Mouse (Mus musculus): ENCODE results near the gene Sorcs1. TPM values are rescaled to one million over a fixed set of nuclear protein-coding genes. Genes with fewer than 3 reads are reported as not detected.

Sorcs1 gene
- polyA plus RNA-seq, 1 experiment from 2014 or later: 0.35 TPM

- Histone ChIP-seq H3K36me3 (replicated peaks) (no peaks in the 10 kb centered on the region), H3K4me3 (replicated peaks) (no peak overlapping the region), H3K4me1 (replicated peaks) (no peaks in the 10 kb centered on the region), H3K27me3 (no peaks in the 10 kb centered on the region), H3K9ac (no peak overlapping the region), H3K4me2 (no peak overlapping the region), H3K9me3 (replicated peaks) (no peaks in the 10 kb centered on the region), H3K27ac (replicated peaks) (no peak overlapping the region)
- ATAC-seq (ENCODE audit: insufficient read depth): no peak
- 76% methylated on average over 5 of the region's 5 CpGs for WGBS (ENCODE audit: insufficient replicate concordance)
Observed at GRCm38 (mm10) chr19:50486345-50486744, 192.1 kb downstream of the Sorcs1 start.

GRCm38 (mm10) chr19:50476774-50477173 is 201.7 kb downstream of the Sorcs1 start:
- no peak for ATAC-seq (ENCODE audit: insufficient read depth)
- no peaks in the 10 kb centered on the region for H3K4me1 ChIP-seq (replicated peaks)
- no peaks in the 10 kb centered on the region for H3K36me3 ChIP-seq (replicated peaks)
- 34% methylated on average over 6 of the region's 6 CpGs for WGBS (ENCODE audit: insufficient replicate concordance)
- H3K27me3 ChIP-seq: no peaks in the 10 kb centered on the region
- no peak overlapping the region for H3K4me2 ChIP-seq
- H3K9ac ChIP-seq: no peak overlapping the region
- no peak overlapping the region for H3K4me3 ChIP-seq (replicated peaks)
- H3K27ac ChIP-seq (replicated peaks): no peak overlapping the region
- no peaks in the 10 kb centered on the region for H3K9me3 ChIP-seq (replicated peaks)

DNA sequence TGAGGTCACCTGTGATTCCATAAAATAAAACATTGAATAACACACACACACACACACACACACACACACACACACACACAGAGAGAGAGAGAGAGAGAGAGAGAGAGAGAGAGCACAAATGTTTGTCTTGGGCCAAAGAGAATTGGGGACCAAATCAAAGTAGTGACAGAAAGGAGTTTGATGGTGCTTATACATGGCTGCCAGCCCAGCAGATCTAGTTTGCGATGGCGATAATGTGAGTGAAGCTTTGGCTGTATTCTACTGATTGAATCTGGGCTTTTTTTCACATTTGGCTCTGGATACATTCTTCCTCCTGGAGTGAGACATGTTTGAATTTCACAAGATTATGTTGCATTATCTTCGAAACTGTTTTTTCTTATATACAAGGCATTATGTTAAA is 209.9 kb downstream of the Sorcs1 start:
- Histone ChIP-seq H3K4me3 (replicated peaks) (no peak overlapping the region), H3K4me2 (no peak overlapping the region), H3K27ac (replicated peaks) (no peak overlapping the region), H3K27me3 (no peaks in the 10 kb centered on the region), H3K9me3 (replicated peaks) (no peaks in the 10 kb centered on the region), H3K36me3 (replicated peaks) (no peaks in the 10 kb centered on the region), H3K9ac (no peak overlapping the region), H3K4me1 (replicated peaks) (no peaks in the 10 kb centered on the region)
- 75% methylated on average over 3 of the region's 3 CpGs for WGBS (ENCODE audit: insufficient replicate concordance)
- no peak for ATAC-seq (ENCODE audit: insufficient read depth)

DNA sequence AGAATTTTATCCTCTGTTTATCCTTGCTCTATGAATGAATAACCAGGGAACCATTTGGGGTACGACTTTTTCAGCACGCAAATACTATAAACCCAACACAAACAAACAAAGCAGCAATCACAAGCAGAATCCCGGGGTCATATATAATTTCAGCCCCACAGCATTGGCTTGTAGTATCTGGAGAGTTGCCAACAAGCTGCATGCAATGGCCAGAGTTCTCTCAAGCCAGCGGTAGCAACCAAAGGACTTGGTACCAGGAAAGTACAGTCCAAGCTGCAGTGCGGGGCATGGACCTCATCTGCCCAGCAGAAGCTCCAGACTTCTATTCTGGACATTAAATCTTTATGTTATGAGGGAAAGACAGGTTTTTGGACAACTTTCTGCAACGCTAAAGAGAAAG is 213.6 kb downstream of the Sorcs1 start:
- 57% methylated on average over 6 of the region's 6 CpGs for WGBS (ENCODE audit: insufficient replicate concordance)
- no peaks in the 10 kb centered on the region for H3K9me3 ChIP-seq (replicated peaks)
- H3K36me3 ChIP-seq (replicated peaks): no peaks in the 10 kb centered on the region
- no peak overlapping the region for H3K4me3 ChIP-seq (replicated peaks)
- no peak overlapping the region for H3K4me2 ChIP-seq
- no peaks in the 10 kb centered on the region for H3K27me3 ChIP-seq
- no peak for ATAC-seq (ENCODE audit: insufficient read depth)
- no peak overlapping the region for H3K9ac ChIP-seq
- no peaks in the 10 kb centered on the region for H3K4me1 ChIP-seq (replicated peaks)
- no peak overlapping the region for H3K27ac ChIP-seq (replicated peaks)

DNA sequence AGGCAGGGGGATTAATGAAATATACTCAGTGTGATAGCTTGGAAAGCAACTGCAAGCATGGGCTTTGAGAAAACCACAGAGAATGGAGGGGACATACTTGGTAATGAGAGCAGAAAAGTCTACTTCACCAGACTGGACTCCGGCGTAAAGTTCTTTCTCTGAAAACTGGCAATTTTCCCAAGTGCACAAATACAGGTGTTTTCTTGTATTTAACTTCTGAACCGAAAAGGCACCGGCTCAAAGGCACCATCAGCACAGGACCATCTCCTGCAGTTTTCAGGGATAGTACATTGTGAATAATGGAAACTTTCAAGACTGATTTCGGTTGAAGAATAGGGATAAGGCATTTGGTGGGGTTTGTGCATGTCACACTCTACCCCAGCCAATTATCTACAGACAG is 219.9 kb downstream of the Sorcs1 start:
- no peak for ATAC-seq (ENCODE audit: insufficient read depth)

DNA sequence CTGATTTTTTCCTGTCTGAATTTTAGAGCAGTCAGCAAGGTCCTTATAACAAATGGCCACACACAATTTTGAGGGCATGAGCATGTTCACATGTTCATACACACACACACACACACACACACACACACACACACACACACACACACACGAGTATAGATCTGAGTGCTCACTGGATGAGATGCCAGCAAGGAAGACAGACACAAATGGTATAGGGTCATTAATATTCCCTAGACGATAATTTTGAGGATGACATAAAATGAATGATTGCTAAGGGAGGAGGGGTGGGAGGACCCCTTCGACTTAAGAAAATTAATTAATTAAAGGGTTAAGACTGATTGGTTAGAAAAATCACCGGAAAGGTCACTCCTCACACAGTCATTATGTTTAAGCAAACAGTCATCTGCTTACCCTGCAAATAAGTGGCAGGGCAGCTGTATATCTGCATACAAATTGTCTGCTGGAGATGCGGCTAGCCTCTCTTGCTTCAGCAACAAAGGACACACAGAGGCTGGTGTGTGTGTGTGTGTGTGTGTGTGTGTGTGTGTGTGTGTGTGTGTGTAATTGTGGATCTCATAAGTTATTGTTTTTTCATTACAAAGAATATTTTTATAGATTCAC is 221.1 kb downstream of the Sorcs1 start:
- ATAC-seq (ENCODE audit: insufficient read depth): no peak
- WGBS (ENCODE audit: insufficient replicate concordance): 59% methylated on average over 5 of the region's 5 CpGs
- H3K36me3 ChIP-seq (replicated peaks): no peaks in the 10 kb centered on the region
- H3K4me2 ChIP-seq: no peak overlapping the region
- H3K4me3 ChIP-seq (replicated peaks): no peak overlapping the region
- H3K9ac ChIP-seq: no peak overlapping the region
- H3K9me3 ChIP-seq (replicated peaks): no peaks in the 10 kb centered on the region
- H3K27me3 ChIP-seq: no peaks in the 10 kb centered on the region
- no peak overlapping the region for H3K27ac ChIP-seq (replicated peaks)
- no peaks in the 10 kb centered on the region for H3K4me1 ChIP-seq (replicated peaks)

More for the DNA sequence above, 219.9 kb downstream of the Sorcs1 start:
- H3K9me3 ChIP-seq (replicated peaks): no peaks in the 10 kb centered on the region
- WGBS (ENCODE audit: insufficient replicate concordance): 73% methylated on average over 5 of the region's 5 CpGs
- no peak overlapping the region for H3K4me2 ChIP-seq
- no peaks in the 10 kb centered on the region for H3K36me3 ChIP-seq (replicated peaks)
- H3K27ac ChIP-seq (replicated peaks): no peak overlapping the region
- H3K4me1 ChIP-seq (replicated peaks): no peaks in the 10 kb centered on the region
- H3K9ac ChIP-seq: no peak overlapping the region
- H3K27me3 ChIP-seq: no peaks in the 10 kb centered on the region
- no peak overlapping the region for H3K4me3 ChIP-seq (replicated peaks)

DNA sequence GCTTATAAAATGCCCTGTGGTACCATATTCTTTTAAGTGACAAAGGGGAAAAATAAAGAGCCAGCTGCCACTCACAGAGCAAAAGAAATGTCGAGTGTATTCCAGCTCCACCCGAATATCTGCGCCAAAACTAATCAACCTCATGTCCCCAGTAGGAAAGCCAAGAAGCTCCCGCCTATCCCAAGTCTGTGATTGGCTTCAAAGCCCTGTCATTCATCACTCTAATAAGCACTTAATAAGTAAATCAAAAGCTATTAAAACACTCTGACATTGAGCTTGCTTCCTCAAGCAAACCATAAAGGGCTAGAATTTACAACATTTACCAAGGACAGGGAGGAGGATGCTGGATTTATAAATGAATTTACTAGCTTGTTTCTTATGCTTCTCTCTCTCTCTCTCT is 237.3 kb downstream of the Sorcs1 start:
- Histone ChIP-seq H3K4me2 (no peak overlapping the region), H3K9me3 (replicated peaks) (no peaks in the 10 kb centered on the region), H3K4me3 (replicated peaks) (no peak overlapping the region), H3K27me3 (no peaks in the 10 kb centered on the region), H3K27ac (replicated peaks) (no peak overlapping the region), H3K4me1 (replicated peaks) (no peaks in the 10 kb centered on the region), H3K36me3 (replicated peaks) (no peaks in the 10 kb centered on the region), H3K9ac (no peak overlapping the region)
- WGBS (ENCODE audit: insufficient replicate concordance): 27% methylated on average over 4 of the region's 4 CpGs
- ATAC-seq (ENCODE audit: insufficient read depth): no peak

DNA sequence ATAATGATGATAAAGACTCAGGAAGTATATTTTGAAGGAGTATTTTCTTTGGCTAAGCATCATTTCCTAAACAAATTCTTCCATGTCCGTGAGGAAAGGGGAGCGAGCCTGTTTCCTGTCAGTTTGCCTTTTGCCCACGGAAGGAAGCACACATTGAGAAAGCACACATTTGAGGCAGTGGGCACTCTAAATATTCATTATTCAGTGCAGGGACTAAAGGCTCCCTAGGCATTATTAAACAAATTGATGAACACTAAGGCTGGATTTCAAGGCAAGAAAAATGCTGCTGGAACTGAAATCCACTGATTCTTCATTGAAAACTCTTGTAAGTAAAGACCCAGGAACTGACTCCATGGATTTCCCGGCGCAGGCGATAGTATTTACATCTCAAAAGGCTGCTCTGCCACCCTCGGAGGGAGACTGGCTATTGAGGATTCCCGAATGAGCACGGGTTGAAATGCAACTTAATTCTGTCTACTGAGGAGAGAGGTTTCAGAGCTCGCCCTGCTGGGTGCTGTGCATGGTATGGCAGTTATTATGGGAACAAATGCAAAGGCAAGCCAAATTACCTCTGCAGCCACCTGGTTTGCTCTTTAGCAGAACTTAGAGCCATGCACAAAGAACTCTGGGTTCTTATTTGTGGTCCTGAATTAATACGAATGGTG is 238.1 kb downstream of the Sorcs1 start:
- no peak for ATAC-seq (ENCODE audit: insufficient read depth)
- Histone ChIP-seq H3K9me3 (replicated peaks) (no peaks in the 10 kb centered on the region), H3K4me3 (replicated peaks) (no peak overlapping the region), H3K4me1 (replicated peaks) (no peaks in the 10 kb centered on the region), H3K27me3 (no peaks in the 10 kb centered on the region), H3K9ac (no peak overlapping the region), H3K27ac (replicated peaks) (no peak overlapping the region), H3K36me3 (replicated peaks) (no peaks in the 10 kb centered on the region), H3K4me2 (no peak overlapping the region)
- 5% methylated on average over 11 of the region's 11 CpGs for whole genome bisulfite sequencing (ENCODE audit: insufficient replicate concordance)

- 30% methylated on average over 3 of the region's 3 CpGs for WGBS (ENCODE audit: insufficient replicate concordance)
- Histone ChIP-seq H3K27ac (replicated peaks) (no peak overlapping the region), H3K9ac (no peak overlapping the region), H3K27me3 (no peaks in the 10 kb centered on the region), H3K4me2 (no peak overlapping the region), H3K36me3 (replicated peaks) (no peaks in the 10 kb centered on the region), H3K4me3 (replicated peaks) (no peak overlapping the region), H3K4me1 (replicated peaks) (no peaks in the 10 kb centered on the region), H3K9me3 (replicated peaks) (no peaks in the 10 kb centered on the region)
- ATAC-seq (ENCODE audit: insufficient read depth): no peak
Observed at GRCm38 (mm10) chr19:50439464-50439881, 239.0 kb downstream of the Sorcs1 start.

GRCm38 (mm10) chr19:50422928-50423327 is 255.5 kb downstream of the Sorcs1 start:
- Histone ChIP-seq H3K4me1 (replicated peaks) (no peaks in the 10 kb centered on the region), H3K4me3 (replicated peaks) (no peak overlapping the region), H3K9me3 (replicated peaks) (no peaks in the 10 kb centered on the region), H3K27ac (replicated peaks) (no peak overlapping the region), H3K4me2 (no peak overlapping the region), H3K36me3 (replicated peaks) (no peaks in the 10 kb centered on the region), H3K9ac (no peak overlapping the region), H3K27me3 (no peaks in the 10 kb centered on the region)
- ATAC-seq (ENCODE audit: insufficient read depth): no peak
- WGBS (ENCODE audit: insufficient replicate concordance): 32% methylated on average over 1 of the region's 1 CpGs

- H3K4me2 ChIP-seq: no peak overlapping the region
- H3K4me1 ChIP-seq (replicated peaks): no peaks in the 10 kb centered on the region
- no peaks in the 10 kb centered on the region for H3K9me3 ChIP-seq (replicated peaks)
- WGBS (ENCODE audit: insufficient replicate concordance): 45% methylated on average over 14 of the region's 14 CpGs
- H3K27ac ChIP-seq (replicated peaks): no peak overlapping the region
- no peak for ATAC-seq (ENCODE audit: insufficient read depth)
- no peak overlapping the region for H3K4me3 ChIP-seq (replicated peaks)
- H3K9ac ChIP-seq: no peak overlapping the region
- H3K36me3 ChIP-seq (replicated peaks): no peaks in the 10 kb centered on the region
- H3K27me3 ChIP-seq: no peaks in the 10 kb centered on the region
Observed at GRCm38 (mm10) chr19:50418962-50419720, 259.3 kb downstream of the Sorcs1 start.
